In genomic region chr5:115434280-115434852, GRCm38 (mm10) we compare ENCODE assay signal across 17 mouse cellular contexts. TPM values are rescaled to one million over a fixed set of nuclear protein-coding genes. Genes with fewer than 3 reads are reported as not detected.
A peak's percentile ranks its signal among the peaks of the same experiment; 100 is the strongest.
DNase-seq lines count a peak whose midpoint lies in the region; ATAC-seq and TF ChIP-seq lines count a peak whose summit lies in the region.
"Had no signal": no experiment of that assay in that cellular context is flagged by ENCODE, and none has a peak within 500 bp of the region (broad histone marks: within the 10 kb centered on the region; RNA-seq: fewer than 3 reads in every experiment).

No protein-coding gene starts in this region.

- WGBS in forebrain, embryonic 10.5 days: 29% methylated on average over 11 of the region's 11 CpGs
- 18% methylated on average over 11 of the region's 11 CpGs for WGBS in hindbrain, embryonic 16.5 days
- 20% methylated on average over 11 of the region's 11 CpGs for WGBS in midbrain, postnatal 0 days

- peak overlapping the region; percentile 66 for H3K4me2 ChIP-seq in hindbrain, embryonic 16.5 days (ENCODE audit: low read length)
- H3K4me2 ChIP-seq in midbrain, postnatal 0 days (ENCODE audit: low read depth, low read length, poor library complexity, severe bottlenecking): no peak overlapping the region
- H3K4me2 ChIP-seq: kidney, embryonic 15.5 days; limb, embryonic 15.5 days; stomach, embryonic 15.5 days had no signal

- H3K27ac ChIP-seq in forebrain, embryonic 10.5 days: peak overlapping the region; percentile 100
- peak overlapping the region; percentile 99 for H3K27ac ChIP-seq in hindbrain, embryonic 16.5 days (ENCODE audit: low read depth, low read length)
- H3K27ac ChIP-seq in midbrain, postnatal 0 days (ENCODE audit: low read depth, low read length): peak overlapping the region; percentile 98
- H3K27ac ChIP-seq: limb, embryonic 15.5 days had no signal

- peaks cover 90% of the 10 kb centered on the region for H3K36me3 ChIP-seq in forebrain, embryonic 10.5 days (replicated peaks)
- H3K36me3 ChIP-seq in hindbrain, embryonic 16.5 days (ENCODE audit: control insufficient read depth, insufficient read depth, low read length): peaks cover 3% of the 10 kb centered on the region; the same call in 1 of the 2 replicates
- 0 out of 2 replicates have a peak, but pooled peaks cover under 1% of the 10 kb centered on the region for H3K36me3 ChIP-seq in midbrain, postnatal 0 days (ENCODE audit: insufficient read depth, low read length)
- H3K36me3 ChIP-seq: stomach, embryonic 15.5 days had no signal

- TF ChIP-seq CTCF in midbrain, postnatal 0 days (IDR thresholded peaks at IDR 0.05): no peak

- peak overlapping the region; percentile 99 for H3K4me3 ChIP-seq in forebrain, embryonic 10.5 days
- H3K4me3 ChIP-seq in hindbrain, embryonic 16.5 days (ENCODE audit: low read length): no peak overlapping the region
- H3K4me3 ChIP-seq in midbrain, postnatal 0 days (ENCODE audit: low read depth, low read length): no peak overlapping the region
- H3K4me3 ChIP-seq: kidney, embryonic 15.5 days; limb, embryonic 15.5 days; myocyte; stomach, embryonic 15.5 days had no signal

- H3K4me1 ChIP-seq in forebrain, embryonic 10.5 days: peaks cover 84% of the 10 kb centered on the region
- peaks cover 81% of the 10 kb centered on the region for H3K4me1 ChIP-seq in hindbrain, embryonic 16.5 days (ENCODE audit: control insufficient read depth, insufficient read depth, low read depth, low read length)
- H3K4me1 ChIP-seq in midbrain, postnatal 0 days (ENCODE audit: insufficient read depth, low read length): peaks cover 44% of the 10 kb centered on the region

- peak; percentile 25 for DNase-seq in embryo, embryonic 10 days (ENCODE audit: low spot score)
- no peak for DNase-seq in embryo, embryonic 11 days
- DNase-seq in forebrain, embryonic 10.5 days (ENCODE audit: extremely low spot score, low spot score): no peak
- peak; percentile 56 for DNase-seq in midbrain, postnatal 0 days (ENCODE audit: low spot score)
- DNase-seq in c-Kit-positive CD71-positive TER-119-positive erythroid progenitor cells, embryonic 14.5 days (ENCODE audit: low spot score): no peak
- no peak for DNase-seq in kidney, postnatal 14 days
- DNase-seq: lung, postnatal 10 days; right cerebral cortex, postnatal 25 days had no signal

- H3K9me3 ChIP-seq in forebrain, embryonic 10.5 days: no peaks in the 10 kb centered on the region
- no peaks in the 10 kb centered on the region for H3K9me3 ChIP-seq in hindbrain, embryonic 16.5 days (ENCODE audit: control insufficient read depth, low read length)
- no peaks in the 10 kb centered on the region for H3K9me3 ChIP-seq in midbrain, postnatal 0 days (ENCODE audit: low read length)
- H3K9me3 ChIP-seq: kidney, embryonic 15.5 days; limb, embryonic 15.5 days; stomach, embryonic 15.5 days had no signal

- peaks cover 7% of the 10 kb centered on the region for H3K27me3 ChIP-seq in forebrain, embryonic 10.5 days (ENCODE audit: poor library complexity, severe bottlenecking)
- no peaks in the 10 kb centered on the region for H3K27me3 ChIP-seq in hindbrain, embryonic 16.5 days (replicated peaks; ENCODE audit: control insufficient read depth, insufficient read depth, low read length)
- H3K27me3 ChIP-seq in midbrain, postnatal 0 days (ENCODE audit: insufficient read depth, low read length): no peaks in the 10 kb centered on the region
- H3K27me3 ChIP-seq: kidney, embryonic 15.5 days; limb, embryonic 15.5 days; Patski; stomach, embryonic 15.5 days had no signal

- H3K9ac ChIP-seq in hindbrain, embryonic 16.5 days (ENCODE audit: low read depth, low read length): peak overlapping the region; percentile 7
- peak overlapping the region; percentile 70 for H3K9ac ChIP-seq in midbrain, postnatal 0 days (replicated peaks; ENCODE audit: low read length, poor library complexity, severe bottlenecking)
- H3K9ac ChIP-seq: limb, embryonic 15.5 days; stomach, embryonic 15.5 days had no signal

- no peak for ATAC-seq in hindbrain, embryonic 16.5 days
- no peak for ATAC-seq in midbrain, postnatal 0 days (ENCODE audit: low FRiP score)
- ATAC-seq in frontal cortex, adult (ENCODE audit: low TSS enrichment): no peak
- ATAC-seq: Patski had no signal

RNA-seq across cellular contexts. Expression of gene Msi1, which starts 5.0 kb away (rescaled TPM):
- 142 and 158 TPM in 2 replicates for polyA plus RNA-seq in forebrain, embryonic 10.5 days (2016; fragmentation: Nextera tagmentation; extraction: Ambion mirVana)
- polyA plus RNA-seq in hindbrain, embryonic 16.5 days (2015; fragmentation: Nextera tagmentation; extraction: Ambion mirVana): 23.0 and 44.5 TPM in 2 replicates
- 72.5 and 82.9 TPM in 2 replicates for total RNA-seq in midbrain, postnatal 0 days (2014; rRNA removed)
- 41.1 and 52.1 TPM in 2 replicates for polyA plus RNA-seq in midbrain, postnatal 0 days (2015; fragmentation: Nextera tagmentation; extraction: Ambion mirVana)

RNA-seq across cellular contexts. Expression of gene Pla2g1b, which starts 31.7 kb away (rescaled TPM):
- not detected in 2 replicates for polyA plus RNA-seq in forebrain, embryonic 10.5 days (2016; fragmentation: Nextera tagmentation; extraction: Ambion mirVana)
- polyA plus RNA-seq in hindbrain, embryonic 16.5 days (2015; fragmentation: Nextera tagmentation; extraction: Ambion mirVana): not detected in 2 replicates
- total RNA-seq in midbrain, postnatal 0 days (2014; rRNA removed): not detected in 2 replicates
- polyA plus RNA-seq in midbrain, postnatal 0 days (2015; fragmentation: Nextera tagmentation; extraction: Ambion mirVana): not detected in 2 replicates
- polyA plus RNA-seq: C2C12; heart, embryonic 14.5 days; limb, embryonic 15.5 days; myocyte; Patski had no signal

RNA-seq across cellular contexts. Expression of gene Sirt4, which starts 50.2 kb away (rescaled TPM):
- polyA plus RNA-seq in forebrain, embryonic 10.5 days (2016; fragmentation: Nextera tagmentation; extraction: Ambion mirVana): 13.1 and 13.9 TPM in 2 replicates
- 24.8 and 26.8 TPM in 2 replicates for polyA plus RNA-seq in hindbrain, embryonic 16.5 days (2015; fragmentation: Nextera tagmentation; extraction: Ambion mirVana)
- total RNA-seq in midbrain, postnatal 0 days (2014; rRNA removed): 19.5 and 25.6 TPM in 2 replicates
- 22.4 and 27.0 TPM in 2 replicates for polyA plus RNA-seq in midbrain, postnatal 0 days (2015; fragmentation: Nextera tagmentation; extraction: Ambion mirVana)

Comparison
In these comparisons a context has a peak if more than half of its experiments do, and no peak if none do; other contexts are left out.
1. DNase-seq: peak in embryo, embryonic 10 days (single experiment) and midbrain, postnatal 0 days (single experiment); none in embryo, embryonic 11 days (single experiment), forebrain, embryonic 10.5 days (single experiment), c-Kit-positive CD71-positive TER-119-positive erythroid progenitor cells, embryonic 14.5 days (single experiment) and kidney, postnatal 14 days (single experiment).
2. Peak in every context shown above with its lines, with median percentiles within 50 percentile points of each other: H3K27ac ChIP-seq.